Mouse (Mus musculus) MEL-GATA-1-ER (cell line): ENCODE data around the gene Prr12.

Source experiments
- DNase-seq: peaks from one replicate; pipeline ENCODE4 v3.0.0-alpha.2; 2012; ENCODE audit warnings: low read depth; ENCODE audit errors: extremely low read depth

Gene Prr12

DNA sequence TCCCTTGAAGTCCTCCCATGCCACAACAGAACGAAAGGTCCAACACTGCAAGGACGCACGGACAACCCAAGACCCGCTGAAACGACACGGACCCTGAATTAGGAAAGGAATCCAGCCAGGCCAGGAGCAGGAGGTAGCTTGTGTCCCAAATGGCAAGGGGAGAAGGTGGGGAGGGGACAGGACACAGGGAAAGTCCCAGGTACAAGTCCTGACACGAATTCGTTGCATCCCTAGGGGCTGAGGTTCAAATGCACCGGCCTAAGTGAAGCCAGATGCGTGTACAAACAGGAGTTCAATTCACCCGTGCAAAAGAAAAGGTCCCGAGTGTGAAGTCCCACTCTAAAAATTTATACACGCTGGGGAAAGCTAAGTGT is 1.1 kb downstream of the Prr12 start:
- no peak for DNase-seq

DNA sequence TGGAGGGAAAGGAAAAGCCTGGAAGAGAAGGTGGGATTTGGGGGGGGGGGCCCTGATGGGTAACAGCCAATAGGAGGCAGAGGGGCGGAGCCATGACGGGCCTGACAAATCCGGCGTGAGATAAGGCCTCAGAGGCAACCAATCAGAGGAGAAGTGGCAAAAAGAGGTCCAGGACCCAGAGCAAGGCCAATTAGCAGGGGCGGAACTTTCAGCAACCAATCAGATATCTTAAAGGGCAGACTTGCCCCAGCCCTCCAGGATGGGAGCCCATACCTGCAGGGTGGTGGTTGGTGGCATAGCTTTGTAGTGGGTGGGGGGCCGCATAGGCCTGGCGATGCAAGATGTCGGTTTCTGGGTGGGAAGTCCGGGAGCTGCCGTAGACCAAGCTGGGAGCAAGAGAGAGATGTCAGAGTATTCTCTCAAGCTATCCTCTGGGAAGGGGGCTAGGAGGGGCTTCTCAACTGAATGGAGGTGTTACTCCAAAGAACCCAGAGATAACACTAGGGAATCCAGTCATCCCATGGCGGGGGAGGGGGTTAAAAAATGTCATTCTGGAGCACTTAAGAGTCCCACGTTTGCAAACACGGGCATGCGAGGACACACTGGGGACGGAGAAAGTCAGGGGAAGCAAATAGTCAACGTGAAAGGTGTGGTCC is 1.6 kb downstream of the Prr12 start:
- DNase-seq: peak; percentile 92

DNA sequence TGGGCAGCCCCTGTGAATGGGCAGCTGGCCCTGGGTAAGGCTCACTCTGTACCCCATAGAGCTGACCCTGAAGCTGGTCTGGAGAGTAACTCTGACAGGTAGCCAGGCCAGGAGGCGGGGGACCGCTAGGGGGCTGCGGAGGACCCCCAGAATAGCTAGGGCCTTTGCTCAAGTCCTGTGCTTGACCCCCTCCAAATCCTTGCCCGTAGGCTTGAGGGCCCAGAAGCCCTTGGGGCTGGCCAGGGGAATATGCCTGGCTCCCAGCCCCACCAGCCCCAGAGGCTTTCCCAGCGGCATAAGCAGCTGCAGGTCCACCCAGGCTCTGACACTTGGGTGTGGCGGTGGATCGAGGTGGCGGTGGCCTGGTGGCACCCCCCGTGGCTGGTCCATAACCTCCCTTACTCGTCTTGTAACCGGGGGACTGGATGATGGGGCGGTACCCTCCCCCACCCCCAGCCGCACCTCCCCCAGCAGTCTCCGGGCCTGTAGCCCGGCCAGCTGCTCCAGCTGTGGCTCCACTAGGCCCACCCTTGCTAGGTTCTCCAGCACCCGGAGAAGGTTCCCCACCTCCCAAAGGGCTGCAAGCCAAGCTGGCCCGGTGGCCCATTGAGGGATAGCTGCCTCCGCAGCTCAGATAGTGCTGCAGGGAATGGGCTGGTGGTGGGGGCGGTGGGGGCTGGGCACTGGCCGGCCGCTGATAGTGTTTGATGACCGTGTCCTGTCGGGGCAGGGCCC is 3.6 kb downstream of the Prr12 start:
- no peak for DNase-seq

DNA sequence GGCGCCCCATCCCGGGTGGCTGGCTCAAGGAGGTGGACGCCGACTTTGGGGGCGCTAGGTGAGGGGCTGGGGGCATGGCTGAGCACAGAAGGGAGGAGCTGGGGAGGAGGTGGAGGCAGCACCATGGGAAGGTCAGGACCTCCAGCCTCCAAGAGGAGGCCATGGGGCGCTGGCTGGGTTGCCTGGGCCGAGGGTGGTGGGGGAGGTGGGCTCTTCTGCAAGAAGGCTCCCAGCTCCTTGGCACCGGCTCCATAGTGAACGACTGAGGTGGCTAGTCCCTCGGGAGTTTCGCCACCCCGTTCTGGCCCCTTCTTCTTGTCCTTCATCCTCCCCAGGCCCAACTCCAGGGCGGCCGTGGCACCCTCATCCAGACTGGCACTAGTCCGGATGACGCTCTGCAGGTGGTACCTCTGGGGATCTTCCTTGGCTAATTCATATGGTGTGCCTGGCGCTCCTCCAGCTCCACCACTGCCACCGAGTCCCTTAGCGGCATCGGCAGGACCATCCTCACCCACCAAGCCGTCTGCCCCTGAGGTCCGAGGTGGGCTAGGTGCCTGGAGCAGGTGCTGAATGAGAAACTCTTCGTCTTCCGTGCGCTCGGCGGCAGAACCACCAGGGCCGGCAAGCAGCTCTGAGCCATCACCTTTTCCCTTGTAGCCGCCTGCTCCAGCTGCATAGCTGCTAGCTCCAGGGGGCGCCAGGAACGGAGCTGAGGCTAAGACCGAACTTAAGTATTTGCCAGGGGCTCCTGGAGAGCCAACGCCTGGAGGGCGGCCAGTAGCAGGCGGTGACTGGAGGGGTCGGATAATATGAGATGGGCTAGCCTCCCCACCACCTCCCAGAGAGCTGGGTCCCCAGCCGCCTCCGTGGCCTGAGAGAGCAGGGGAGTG is 4.4 kb downstream of the Prr12 start:
- DNase-seq: no peak

DNA sequence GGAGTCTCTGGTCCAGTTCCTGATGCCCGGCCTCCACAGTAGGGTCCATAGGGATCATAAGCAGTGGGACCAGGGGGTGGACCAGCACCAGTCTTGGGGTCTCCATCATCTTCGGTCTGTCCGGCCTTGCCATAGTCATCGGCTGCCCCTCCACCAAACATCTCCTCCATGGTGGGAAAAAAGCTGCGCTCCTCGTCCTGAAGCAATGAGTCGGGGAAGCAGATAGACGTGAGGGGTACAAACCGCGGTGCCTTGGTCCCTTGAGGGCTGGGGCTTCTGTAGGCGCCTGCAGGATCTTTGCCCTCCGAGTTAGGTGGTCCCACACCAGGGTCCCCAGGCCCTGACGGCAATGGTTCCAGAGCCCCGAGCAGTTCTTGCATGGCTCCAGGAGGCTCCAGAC is 5.2 kb downstream of the Prr12 start:
- DNase-seq: no peak

GRCm38 (mm10) chr7:45046853-45047350 is 5.8 kb downstream of the Prr12 start:
- DNase-seq: no peak

DNA sequence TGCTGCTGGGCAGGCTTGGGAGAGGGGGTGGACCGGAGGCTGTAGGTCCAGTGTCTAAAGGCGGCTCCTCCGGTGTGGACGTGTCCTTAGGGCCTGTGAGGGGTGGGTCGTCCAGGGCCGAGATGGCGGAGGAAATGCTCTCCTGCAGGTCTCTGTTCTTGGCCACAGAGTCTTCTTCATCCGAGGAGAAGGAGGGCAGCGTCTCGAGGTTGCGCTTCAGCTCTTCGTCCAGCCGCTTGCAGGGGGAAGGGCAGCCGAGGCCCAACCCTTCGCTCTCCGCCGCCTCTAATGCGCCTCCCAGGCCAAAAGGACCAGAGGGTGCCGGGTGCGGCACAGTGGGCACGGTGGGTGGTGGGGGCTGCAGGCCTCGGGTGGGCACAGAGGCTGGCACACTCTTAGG is 6.9 kb downstream of the Prr12 start:
- no peak for DNase-seq

- DNase-seq: no peak
These were observed 9.4 kb downstream of the Prr12 start for GRCm38 (mm10) chr7:45043307-45043706.

DNA sequence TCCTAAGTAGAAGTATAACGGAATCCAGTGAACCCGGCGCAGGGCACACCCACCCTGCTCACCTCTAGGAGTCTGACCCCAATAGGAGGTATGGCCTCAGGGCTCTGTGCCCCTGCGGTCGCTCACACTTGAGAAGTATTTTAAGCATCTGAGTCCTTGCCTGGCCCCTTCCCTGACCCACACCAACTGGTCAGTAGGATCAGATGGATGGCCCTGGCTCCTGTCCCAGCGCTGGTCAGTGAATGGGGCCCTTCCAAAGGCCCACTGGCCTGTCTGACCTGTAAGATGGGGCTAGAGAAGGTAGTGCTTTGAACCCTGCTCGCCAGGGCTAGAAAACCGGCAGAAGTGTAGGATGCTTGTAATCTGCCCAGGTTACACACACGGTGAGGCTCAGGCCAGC is 11.8 kb downstream of the Prr12 start:
- DNase-seq: no peak

- no peak for DNase-seq
These were observed 14.3 kb downstream of the Prr12 start for GRCm38 (mm10) chr7:45038411-45038810.

GRCm38 (mm10) chr7:45037720-45038361 is 14.8 kb downstream of the Prr12 start:
- DNase-seq: no peak

- DNase-seq: no peak
These were observed 16.0 kb downstream of the Prr12 start for GRCm38 (mm10) chr7:45036702-45037101.

DNA sequence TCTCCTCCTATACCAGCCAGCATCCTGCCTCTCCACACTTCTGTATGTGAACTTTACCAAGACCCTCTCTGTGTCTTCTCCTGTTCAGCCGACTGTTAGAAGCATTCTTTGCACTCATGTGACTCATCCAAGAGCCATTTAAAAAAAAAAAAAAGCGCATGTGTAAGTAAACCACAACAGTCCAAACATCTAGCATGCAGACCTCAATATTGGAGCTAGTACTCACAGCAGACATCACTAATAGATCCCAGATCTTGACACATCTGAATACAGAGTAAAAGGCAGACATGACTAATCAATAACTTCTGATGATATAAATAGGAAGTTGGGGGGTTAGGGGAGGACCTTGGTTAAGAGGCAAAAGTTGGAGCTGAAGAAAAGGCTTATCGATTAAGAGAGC is 17.1 kb downstream of the Prr12 start:
- no peak for DNase-seq

- no peak for DNase-seq
These were observed 18.8 kb downstream of the Prr12 start for GRCm38 (mm10) chr7:45033722-45034359.

GRCm38 (mm10) chr7:45030857-45031256 is 21.8 kb downstream of the Prr12 start:
- no peak for DNase-seq

DNA sequence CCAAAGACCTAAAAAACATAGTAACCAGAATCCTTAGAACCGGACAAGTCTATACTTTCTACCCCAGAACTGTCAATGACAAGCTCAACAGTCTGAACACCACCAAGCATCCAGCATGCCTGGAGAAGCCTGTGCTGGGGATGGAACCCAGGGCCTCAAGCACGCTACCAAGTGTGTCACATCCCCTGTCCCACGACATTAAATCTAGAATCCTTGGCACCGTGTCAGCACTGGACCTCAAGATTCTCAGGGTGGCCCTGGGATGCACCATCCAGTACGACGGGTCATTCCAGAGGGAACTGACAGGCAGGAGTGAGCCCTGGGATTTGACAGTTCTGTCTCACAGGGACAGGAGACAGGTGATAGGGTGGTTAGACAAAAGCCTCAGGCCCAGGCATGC is 22.7 kb downstream of the Prr12 start:
- no peak for DNase-seq

DNA sequence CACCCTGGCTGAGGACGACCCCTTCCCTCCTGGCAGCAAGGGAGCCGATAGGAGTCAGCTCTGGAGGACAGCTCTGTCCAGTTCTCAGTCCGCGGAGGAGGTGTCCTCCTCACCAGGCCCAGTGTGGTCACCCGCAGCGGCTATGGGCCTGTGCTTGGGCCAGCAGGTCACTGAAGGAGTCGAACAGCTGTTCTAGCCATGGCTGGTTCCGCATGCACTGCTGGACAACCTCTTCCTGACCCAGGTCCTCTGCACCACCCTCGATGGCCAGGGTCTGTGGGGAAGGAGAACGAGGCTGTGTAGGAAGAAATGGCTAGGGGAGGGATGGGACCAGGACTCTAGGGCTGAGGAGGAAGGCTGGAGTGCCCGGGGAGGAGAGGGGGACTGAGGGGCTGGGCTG is 24.3 kb downstream of the Prr12 start:
- DNase-seq: no peak

DNA sequence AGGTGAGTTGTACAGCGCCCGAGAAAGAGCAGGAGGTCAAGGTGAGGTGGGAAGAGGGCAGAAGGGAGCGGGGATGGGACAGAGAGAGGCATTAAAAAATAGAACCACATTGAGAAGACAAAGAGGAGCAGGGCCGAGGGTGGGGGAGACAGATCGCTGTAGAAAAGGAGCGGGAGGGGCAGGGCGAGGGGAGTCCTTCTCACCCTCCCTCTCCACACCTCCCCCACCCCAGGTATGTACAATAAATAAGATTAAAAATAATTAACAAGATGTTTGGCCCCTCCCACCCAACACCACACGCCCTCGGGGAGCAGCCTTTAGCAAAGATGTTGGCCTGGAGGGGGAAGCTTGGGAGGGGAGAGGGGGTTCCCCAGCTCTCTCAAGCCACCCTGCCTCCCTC is 24.9 kb downstream of the Prr12 start:
- no peak for DNase-seq

DNA sequence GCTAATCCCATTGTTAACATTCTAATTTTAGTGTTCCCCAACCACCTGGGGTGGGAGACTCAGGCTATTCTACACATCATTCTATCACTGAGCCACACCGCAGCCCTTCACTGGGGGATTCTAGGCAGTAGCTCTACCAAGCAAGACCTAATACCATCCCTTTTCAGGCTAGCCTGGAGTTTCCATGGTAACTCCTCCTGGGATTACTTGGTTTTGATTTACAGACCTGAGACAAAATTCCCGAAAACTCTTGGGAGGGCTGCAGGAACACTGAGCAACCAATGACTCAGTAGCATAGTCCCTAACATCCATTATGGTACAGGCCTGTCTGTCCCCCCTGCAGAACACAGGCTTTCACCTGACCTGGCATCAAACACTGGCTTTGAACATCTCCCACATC is 26.4 kb downstream of the Prr12 start:
- no peak for DNase-seq

- no peak for DNase-seq
These were observed 27.0 kb downstream of the Prr12 start for GRCm38 (mm10) chr7:45025601-45026220.
